Mouse (Mus musculus) adrenal gland, adult 8-10 months (tissue): Measurements from ENCODE around the gene Jam3. TPM values are rescaled to one million over a fixed set of nuclear protein-coding genes. Genes with fewer than 3 reads are reported as not detected.

ENCODE experiments used
- DNase-seq: peaks from one replicate; pipeline ENCODE4 v3.0.0; 2022
- total RNA-seq, 4 experiments: library from RNA; stranded (reverse); gene quantifications; 2 replicates each; pipeline ENCODE4 v1.2.4; 2022

Gene Jam3
- 10 to 100 TPM; 40.4 to 55.7 (median 47.1) TPM for total RNA-seq

- peak; percentile 90 for DNase-seq
Measured at GRCm38 (mm10) chr9:27154763-27155530, at the start of gene Jam3. Gene Jam3, minus strand, starts transcription at chr9:27155421.

GRCm38 (mm10) chr9:27204201-27204600 is 49.0 kb upstream of the Jam3 start:
- DNase-seq, result no peak

GRCm38 (mm10) chr9:27203134-27203533 is 47.9 kb upstream of the Jam3 start:
- peak; percentile 51 for DNase-seq

GRCm38 (mm10) chr9:27201472-27202219 is 46.4 kb upstream of the Jam3 start:
- DNase-seq, result peak; percentile 47

- no peak for DNase-seq
Measured at GRCm38 (mm10) chr9:27193592-27194080, 38.4 kb upstream of the Jam3 start.

- no peak for DNase-seq
Measured at GRCm38 (mm10) chr9:27192761-27193591, 37.8 kb upstream of the Jam3 start.

- peak; percentile 94 for DNase-seq
Measured at GRCm38 (mm10) chr9:27192001-27192760, 37.0 kb upstream of the Jam3 start.

- DNase-seq, result peak; percentile 85
Measured at GRCm38 (mm10) chr9:27191501-27191981, 36.3 kb upstream of the Jam3 start.

- no peak for DNase-seq
Measured at GRCm38 (mm10) chr9:27190461-27190860, 35.2 kb upstream of the Jam3 start.

- no peak for DNase-seq
Measured at GRCm38 (mm10) chr9:27189306-27189705, 34.1 kb upstream of the Jam3 start.

- DNase-seq, result no peak
Measured at GRCm38 (mm10) chr9:27188677-27189241, 33.5 kb upstream of the Jam3 start.

- DNase-seq, result no peak
Measured at GRCm38 (mm10) chr9:27185820-27186219, 30.6 kb upstream of the Jam3 start.

GRCm38 (mm10) chr9:27182087-27182486 is 26.9 kb upstream of the Jam3 start:
- DNase-seq, result no peak

- no peak for DNase-seq
Measured at GRCm38 (mm10) chr9:27180492-27180891, 25.3 kb upstream of the Jam3 start.

- DNase-seq, result no peak
Measured at GRCm38 (mm10) chr9:27178935-27179334, 23.7 kb upstream of the Jam3 start.

- peak; percentile 58 for DNase-seq
Measured at GRCm38 (mm10) chr9:27176154-27176553, 20.9 kb upstream of the Jam3 start.

GRCm38 (mm10) chr9:27175682-27176081 is 20.5 kb upstream of the Jam3 start:
- no peak for DNase-seq

GRCm38 (mm10) chr9:27175241-27175640 is 20.0 kb upstream of the Jam3 start:
- no peak for DNase-seq

GRCm38 (mm10) chr9:27174079-27174478 is 18.9 kb upstream of the Jam3 start:
- DNase-seq, result no peak

- DNase-seq, result no peak
Measured at GRCm38 (mm10) chr9:27173646-27174045, 18.4 kb upstream of the Jam3 start.

GRCm38 (mm10) chr9:27172839-27173238 is 17.6 kb upstream of the Jam3 start:
- DNase-seq, result no peak
